Comparison of ENCODE assay signal across 20 mouse cellular contexts in the genomic region with DNA sequence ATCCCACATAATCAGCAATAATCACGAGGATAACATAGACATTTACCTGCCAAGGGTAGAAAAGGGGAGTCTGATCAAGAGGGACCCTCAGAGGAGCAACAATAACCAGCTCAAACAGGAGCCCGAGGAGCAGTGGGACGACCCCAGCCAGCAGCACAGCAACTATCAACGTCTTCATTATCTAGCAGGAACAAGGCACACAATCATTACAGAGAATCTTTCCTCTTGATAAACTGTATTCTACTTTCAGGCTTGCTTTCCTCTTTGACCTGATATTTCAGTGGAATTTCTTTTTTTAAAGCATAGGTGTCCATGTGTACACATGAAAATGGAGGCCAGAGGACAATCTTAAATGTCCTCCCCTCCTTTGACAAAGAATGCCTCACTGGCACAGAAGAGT. TPM values are rescaled to one million over a fixed set of nuclear protein-coding genes. Genes with fewer than 3 reads are reported as not detected.
DNase-seq lines count a peak whose midpoint lies in the region; ATAC-seq and TF ChIP-seq lines count a peak whose summit lies in the region.
"Had no signal": no experiment of that assay in that cellular context is flagged by ENCODE, and none has a peak within 500 bp of the region (broad histone marks: within the 10 kb centered on the region; RNA-seq: fewer than 3 reads in every experiment).

No protein-coding gene starts in this region.

- H3K36me3 ChIP-seq in MEL (ENCODE audit: control insufficient read depth in 1 of 2, insufficient read depth in 2 of 2, low read length in 2 of 2) = peaks cover 23 to 52% of the 10 kb centered on the region in 2 experiments
- peaks cover 16% of the 10 kb centered on the region for H3K36me3 ChIP-seq in forebrain, embryonic 16.5 days (ENCODE audit: control insufficient read depth, insufficient read depth)

- H3K79me2 ChIP-seq in MEL (ENCODE audit: control insufficient read depth, insufficient read depth, low read length, poor library complexity) = no peaks in the 10 kb centered on the region

- no peak for TF ChIP-seq RAD21 in MEL (IDR thresholded peaks at IDR 0.05; ENCODE audit: low read depth, low read length)

- peak; percentile 39 to 57; a peak in 3 of 4 replicates for TF ChIP-seq EP300 in MEL (IDR thresholded peaks at IDR 0.05; ENCODE audit: low read depth in 1 of 2, low read length in 2 of 2)

- no peak for TF ChIP-seq POLR2A in MEL (IDR thresholded peaks at IDR 0.05; ENCODE audit: control insufficient read depth in 1 of 2, insufficient read depth in 1 of 2, low read depth in 1 of 2, low read length in 2 of 2, poor library complexity in 1 of 2)

- no peak for DNase-seq in MEL (ENCODE audit: low read depth, low spot score)
- DNase-seq: adrenal gland, adult 2 months; adrenal gland, adult 8-10 months; adrenal gland, postnatal 10 days; adrenal gland, postnatal 14 days; adrenal gland, postnatal 25 days; adrenal gland, postnatal 36 days; B cell, adult 2 months; cerebellum, adult 11 months; cerebellum, adult 11-12 months; cerebellum, adult 18-20 months; cerebellum, adult 2 months; cerebellum, adult 8-10 months had no signal

- ATAC-seq in forebrain, embryonic 16.5 days = no peak
- ATAC-seq: activated CD4-positive, CD25-positive, alpha-beta regulatory T cell, adult 4 months; CD4-positive, CD25-positive, alpha-beta regulatory T cell, adult 4 months; Patski had no signal

- H3K4me3 ChIP-seq in MEL (ENCODE audit: control insufficient read depth in 1 of 2, insufficient read depth in 1 of 2, low read depth in 2 of 2, low read length in 2 of 2) = no peak overlapping the region
- no peak overlapping the region for H3K4me3 ChIP-seq in forebrain, embryonic 16.5 days (replicated peaks; ENCODE audit: low read length)

- H3K27me3 ChIP-seq in MEL (ENCODE audit: control insufficient read depth in 1 of 2, insufficient read depth in 2 of 2, low read length in 2 of 2) = no peaks in the 10 kb centered on the region
- H3K27me3 ChIP-seq in forebrain, embryonic 16.5 days (replicated peaks; ENCODE audit: control insufficient read depth, insufficient read depth, low read length) = no peaks in the 10 kb centered on the region
- H3K27me3 ChIP-seq: CH12.LX, Patski had no signal

- H3K4me2 ChIP-seq in forebrain, embryonic 16.5 days (ENCODE audit: low read length) = no peak overlapping the region

- H3K27ac ChIP-seq in MEL (ENCODE audit: control insufficient read depth, low read depth, low read length) = no peak overlapping the region
- H3K27ac ChIP-seq in forebrain, embryonic 16.5 days (ENCODE audit: low read length) = no peak overlapping the region

- H3K9me3 ChIP-seq in MEL (replicated peaks; ENCODE audit: insufficient read depth, low read length) = no peaks in the 10 kb centered on the region
- H3K9me3 ChIP-seq in forebrain, embryonic 16.5 days (ENCODE audit: control insufficient read depth, low read length) = no peaks in the 10 kb centered on the region
- H3K9me3 ChIP-seq: G1E had no signal

- no peak for TF ChIP-seq CTCF in MEL (IDR thresholded peaks at IDR 0.05 in 2 of 3, conservative IDR thresholded peaks at IDR 0.05 in 1 of 3; ENCODE audit: control insufficient read depth in 1 of 3, insufficient read depth in 1 of 3, low read depth in 2 of 3, low read length in 3 of 3, poor library complexity in 1 of 3, severe bottlenecking in 1 of 3)

- peaks cover 11 to 21% of the 10 kb centered on the region in 2 experiments for H3K4me1 ChIP-seq in MEL (ENCODE audit: control insufficient read depth in 1 of 2, insufficient read depth in 2 of 2, low read length in 2 of 2)
- H3K4me1 ChIP-seq in forebrain, embryonic 16.5 days (replicated peaks; ENCODE audit: control insufficient read depth, insufficient read depth, low read length) = no peaks in the 10 kb centered on the region

- H3K9ac ChIP-seq in MEL (ENCODE audit: control insufficient read depth, low read depth, low read length, poor library complexity, severe bottlenecking) = no peak overlapping the region
- no peak overlapping the region for H3K9ac ChIP-seq in forebrain, embryonic 16.5 days (replicated peaks; ENCODE audit: low read depth, low read length)

- WGBS in forebrain, embryonic 16.5 days = 87% methylated on average over 4 of the region's 4 CpGs

TF ChIP-seq in MEL, 35 proteins besides CTCF, POLR2A, EP300 and RAD21:
- peak; percentile 73 for TF ChIP-seq GATA1 (IDR thresholded peaks at IDR 0.05; ENCODE audit: low read depth, low read length)
- TF ChIP-seq MYC (IDR thresholded peaks at IDR 0.05; ENCODE audit: low read depth, low read length) = no peak
- no peak for TF ChIP-seq MXI1 (IDR thresholded peaks at IDR 0.05; ENCODE audit: low read depth, low read length)
- TF ChIP-seq TCF12 (IDR thresholded peaks at IDR 0.05; ENCODE audit: low read depth, low read length) = peak; percentile 41; the same call in 1 of the 2 replicates

RNA-seq across cellular contexts. Expression of a gene that starts 16.0 kb away (rescaled TPM):
- total RNA-seq in MEL (2012; rRNA removed) = 0.96 and 1.3 TPM in 2 replicates
- polyA plus RNA-seq in MEL (2012; ENCODE audit: insufficient read depth in 1 of 2, insufficient read length in 2 of 2, low read depth in 1 of 2, low replicate concordance in 2 of 2, missing spikeins in 1 of 2) = 1 to 10 TPM in 1 of 2 experiments, not detected in 1; 1.7 TPM
- polyA plus RNA-seq in forebrain, embryonic 16.5 days (2015; fragmentation: Nextera tagmentation; extraction: Ambion mirVana) = 0.98 and 1.2 TPM in 2 replicates
- total RNA-seq: ES-E14 had no signal
